Mouse (Mus musculus) stomach, postnatal 0 days (tissue): Measurements from ENCODE around the gene C1ra.

Experiments
- CTCF ChIP-seq: IDR thresholded peaks from 2 replicates; pipeline ENCODE4 v1.5.1; 2016; ENCODE audit warnings: antibody characterized with exemption, low read depth, mild to moderate bottlenecking, moderate library complexity
- EP300 ChIP-seq: optimal IDR thresholded peaks from 2 replicates; pipeline ENCODE3; 2016; ENCODE audit warnings: antibody characterized with exemption

GRCm38 (mm10) chr6:124505028-124505427, 7.2 kb upstream of the C1ra start:
- no peak for TF ChIP-seq CTCF
- no peak for TF ChIP-seq EP300
